Mouse (Mus musculus): ENCODE results near the gene 4930563M21Rik. TPM values are rescaled to one million over a fixed set of nuclear protein-coding genes. Genes with fewer than 3 reads are reported as not detected.

Gene 4930563M21Rik
- polyA plus RNA-seq, 1 experiment from 2014 or later = not detected

Other genes starting within 250 kb of the 4930563M21Rik start
- 37.4 and 48.9 TPM in 2 replicates for gene Scaper, start 72.4 kb downstream of the 4930563M21Rik start, polyA plus RNA-seq (2014; fragmentation: Nextera tagmentation; extraction: Ambion mirVana)
- gene Rcn2, start 31.3 kb upstream of the 4930563M21Rik start, polyA plus RNA-seq (2014; fragmentation: Nextera tagmentation; extraction: Ambion mirVana) = 292 and 344 TPM in 2 replicates
- 0.24 and 1.0 TPM in 2 replicates for gene Pstpip1, start 79.4 kb upstream of the 4930563M21Rik start, polyA plus RNA-seq (2014; fragmentation: Nextera tagmentation; extraction: Ambion mirVana)
- 555 and 629 TPM in 2 replicates for gene Tspan3, start 154.9 kb upstream of the 4930563M21Rik start, polyA plus RNA-seq (2014; fragmentation: Nextera tagmentation; extraction: Ambion mirVana)